Mouse (Mus musculus): Measurements from ENCODE around the gene Stub1. TPM values are rescaled to one million over a fixed set of nuclear protein-coding genes. Genes with fewer than 3 reads are reported as not detected.

The Stub1 gene
- polyA plus RNA-seq, 1 experiment from 2014 or later = 345 TPM

DNA sequence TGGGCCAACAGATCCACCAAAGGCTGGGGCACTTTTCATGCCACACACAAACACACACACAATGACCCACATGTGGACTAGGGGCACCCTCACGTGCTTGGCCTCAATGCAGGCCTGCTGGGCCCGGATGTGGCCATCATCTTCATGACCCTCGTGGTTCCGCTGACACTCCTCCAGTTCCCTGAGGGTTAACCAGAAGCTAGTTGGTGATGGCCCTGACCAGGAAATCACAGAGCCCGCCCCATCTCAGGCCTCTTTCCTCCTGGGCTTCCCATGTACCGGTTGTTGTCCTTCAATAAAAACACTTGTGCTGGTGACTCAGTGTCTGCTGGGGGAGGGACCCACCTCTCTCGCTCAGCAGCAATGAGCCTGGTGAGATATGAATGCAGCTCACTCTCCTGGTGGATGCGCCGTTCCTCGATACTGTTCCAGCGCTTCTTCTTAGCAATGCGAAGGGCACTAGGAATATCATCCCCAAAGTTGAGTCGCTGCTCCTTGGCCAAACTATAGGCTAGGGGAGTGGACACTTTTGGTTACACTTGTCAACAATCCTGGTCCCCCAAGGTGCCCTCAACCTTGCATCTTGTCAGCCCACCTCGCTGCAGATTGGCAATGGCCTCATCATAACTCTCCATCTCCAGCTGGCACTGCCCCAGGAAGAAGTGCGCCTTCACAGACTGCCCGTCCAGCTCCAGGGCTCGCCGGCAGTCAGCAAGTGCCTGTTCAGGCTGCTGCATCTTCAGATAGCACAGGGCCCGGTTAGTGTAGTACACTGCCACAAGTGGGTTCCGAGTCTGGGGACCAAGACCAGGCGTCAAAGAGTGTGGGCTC, 1.5 kb downstream of the Stub1 start:
- peaks cover 51% of the 10 kb centered on the region for H3K4me1 ChIP-seq (replicated peaks; ENCODE audit: control insufficient read depth, insufficient read depth, low read length)
- peaks cover 40% of the 10 kb centered on the region for H3K36me3 ChIP-seq (ENCODE audit: control insufficient read depth, insufficient read depth, low read length)
- H3K9me3 ChIP-seq (ENCODE audit: control insufficient read depth, low read length) = no peaks in the 10 kb centered on the region
- no peak for ATAC-seq (replicated peaks; ENCODE audit: low FRiP score, low TSS enrichment, low read depth)
- DNase-seq (ENCODE audit: low spot score) = no peak
- H3K27me3 ChIP-seq (replicated peaks; ENCODE audit: control insufficient read depth, insufficient read depth, low read length) = no peaks in the 10 kb centered on the region
- 52% methylated on average over 21 of the region's 21 CpGs for WGBS
- H3K4me3 ChIP-seq (ENCODE audit: low read depth, low read length) = peak overlapping the region; percentile 61
- H3K4me2 ChIP-seq (ENCODE audit: low read length) = peak overlapping the region; percentile 97
- peak overlapping the region; percentile 94 for H3K27ac ChIP-seq (ENCODE audit: low read depth)
- H3K9ac ChIP-seq (ENCODE audit: low read length) = peak overlapping the region; percentile 68

DNA sequence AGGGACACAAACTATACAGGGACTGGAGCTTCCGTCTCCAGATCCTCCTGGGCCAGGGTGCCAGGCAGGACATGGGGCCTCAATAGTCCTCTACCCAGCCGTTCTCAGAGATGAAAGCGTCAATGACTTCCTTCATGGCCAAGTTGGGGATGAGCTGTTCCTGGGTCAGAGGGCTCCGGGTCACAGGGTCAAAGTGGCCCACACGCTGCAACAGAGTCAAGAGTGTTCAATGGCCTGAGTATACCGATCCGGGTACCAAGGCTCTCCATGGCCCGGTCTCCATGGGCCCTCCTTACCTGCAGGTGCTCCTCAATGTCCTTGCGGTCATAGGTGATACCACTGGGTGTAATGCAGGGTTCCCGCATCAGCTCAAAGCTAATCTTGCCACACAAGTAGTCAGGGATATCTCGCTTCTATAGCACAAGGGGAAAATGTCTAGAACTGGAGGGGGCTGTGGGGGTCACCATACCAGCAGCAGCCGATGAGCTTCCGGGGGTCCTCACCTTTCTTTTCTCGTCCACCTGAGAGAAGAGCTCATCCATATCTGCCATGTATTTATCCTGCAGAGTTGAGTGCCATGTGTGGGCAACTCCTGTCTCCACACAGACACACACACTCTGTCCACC, 2.3 kb downstream of the Stub1 start:
- Histone ChIP-seq H3K9me3 (ENCODE audit: control insufficient read depth, low read length) (no peaks in the 10 kb centered on the region), H3K36me3 (ENCODE audit: control insufficient read depth, insufficient read depth, low read length) (peaks cover 46% of the 10 kb centered on the region), H3K9ac (ENCODE audit: low read length) (no peak overlapping the region), H3K4me3 (ENCODE audit: low read depth, low read length) (no peak overlapping the region), H3K27me3 (replicated peaks; ENCODE audit: control insufficient read depth, insufficient read depth, low read length) (no peaks in the 10 kb centered on the region), H3K27ac (ENCODE audit: low read depth) (no peak overlapping the region), H3K4me2 (ENCODE audit: low read length) (peak overlapping the region; percentile 97; the same call in 1 of the 2 replicates), H3K4me1 (replicated peaks; ENCODE audit: control insufficient read depth, insufficient read depth, low read length) (peaks cover 44% of the 10 kb centered on the region)
- no peak for ATAC-seq (replicated peaks; ENCODE audit: low FRiP score, low TSS enrichment, low read depth)
- DNase-seq (ENCODE audit: low spot score) = no peak
- 84% methylated on average over 14 of the region's 14 CpGs for WGBS

DNA sequence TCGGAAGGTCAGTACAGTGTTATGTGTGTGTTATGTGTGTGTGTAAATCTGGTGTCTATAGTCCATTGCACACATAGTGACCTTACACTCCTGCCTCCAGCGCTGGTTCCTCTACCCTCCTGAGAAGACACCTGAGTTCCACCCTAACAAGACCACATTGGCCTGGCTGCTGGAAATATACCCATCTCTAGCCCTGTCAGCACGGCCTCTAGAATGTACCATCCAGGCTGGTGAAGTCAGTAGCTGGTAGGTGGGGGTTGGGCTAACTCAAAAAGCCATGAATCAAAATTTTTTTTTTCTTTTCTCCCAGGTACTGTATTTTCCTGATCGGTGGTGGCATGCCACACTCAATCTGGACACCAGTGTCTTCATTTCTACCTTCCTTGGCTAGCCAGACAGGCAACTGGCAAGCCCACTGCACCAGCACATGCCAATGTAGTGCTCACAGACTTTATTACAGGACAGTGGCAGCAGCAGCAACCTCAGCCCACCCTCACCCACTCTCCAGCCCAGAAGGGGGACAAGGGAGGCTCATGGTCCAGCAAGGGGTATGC, 2.9 kb downstream of the Stub1 start:
- Histone ChIP-seq H3K27me3 (replicated peaks; ENCODE audit: control insufficient read depth, insufficient read depth, low read length) (no peaks in the 10 kb centered on the region), H3K4me1 (replicated peaks; ENCODE audit: control insufficient read depth, insufficient read depth, low read length) (peaks cover 44% of the 10 kb centered on the region), H3K9me3 (ENCODE audit: control insufficient read depth, low read length) (no peaks in the 10 kb centered on the region), H3K36me3 (ENCODE audit: control insufficient read depth, insufficient read depth, low read length) (peaks cover 49% of the 10 kb centered on the region), H3K4me2 (ENCODE audit: low read length) (peak overlapping the region; percentile 85), H3K27ac (ENCODE audit: low read depth) (no peak overlapping the region), H3K4me3 (ENCODE audit: low read depth, low read length) (no peak overlapping the region), H3K9ac (ENCODE audit: low read length) (no peak overlapping the region; the same call in 1 of the 2 replicates)
- ATAC-seq (replicated peaks; ENCODE audit: low FRiP score, low TSS enrichment, low read depth) (no peak), DNase-seq (ENCODE audit: low spot score) (no peak)
- 77% methylated on average over 4 of the region's 4 CpGs for WGBS

DNA sequence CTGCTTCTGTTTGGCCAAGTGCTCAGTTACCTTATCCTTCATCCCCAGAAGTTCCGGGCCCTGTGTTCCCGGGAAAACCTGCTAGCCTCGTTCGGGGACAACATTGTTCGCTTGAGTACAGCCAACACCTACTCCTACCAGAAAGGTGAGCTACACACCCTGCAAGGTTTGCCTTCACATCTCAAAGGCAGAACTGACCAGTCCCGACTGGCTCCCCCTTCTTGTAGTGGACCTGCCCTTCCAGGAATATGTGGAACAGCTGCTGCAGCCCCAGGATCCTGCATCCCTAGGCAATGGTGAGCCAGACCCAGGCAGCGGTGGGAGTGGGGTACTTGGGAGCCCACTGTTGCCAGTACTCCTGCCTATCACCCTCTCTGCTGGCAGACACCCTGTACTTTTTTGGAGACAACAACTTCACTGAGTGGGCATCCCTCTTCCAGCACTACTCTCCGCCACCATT, 3.6 kb downstream of the Stub1 start:
- WGBS = 38% methylated on average over 8 of the region's 8 CpGs
- no peak for ATAC-seq (replicated peaks; ENCODE audit: low FRiP score, low TSS enrichment, low read depth)
- Histone ChIP-seq H3K4me2 (ENCODE audit: low read length) (peak overlapping the region; percentile 85), H3K4me3 (ENCODE audit: low read depth, low read length) (peak overlapping the region; percentile 69), H3K9ac (ENCODE audit: low read length) (peak overlapping the region; percentile 68), H3K9me3 (ENCODE audit: control insufficient read depth, low read length) (no peaks in the 10 kb centered on the region), H3K4me1 (replicated peaks; ENCODE audit: control insufficient read depth, insufficient read depth, low read length) (peaks cover 47% of the 10 kb centered on the region), H3K27me3 (replicated peaks; ENCODE audit: control insufficient read depth, insufficient read depth, low read length) (no peaks in the 10 kb centered on the region), H3K27ac (ENCODE audit: low read depth) (peak overlapping the region; percentile 82), H3K36me3 (ENCODE audit: control insufficient read depth, insufficient read depth, low read length) (peaks cover 45% of the 10 kb centered on the region)
- DNase-seq (ENCODE audit: low spot score) = no peak

DNA sequence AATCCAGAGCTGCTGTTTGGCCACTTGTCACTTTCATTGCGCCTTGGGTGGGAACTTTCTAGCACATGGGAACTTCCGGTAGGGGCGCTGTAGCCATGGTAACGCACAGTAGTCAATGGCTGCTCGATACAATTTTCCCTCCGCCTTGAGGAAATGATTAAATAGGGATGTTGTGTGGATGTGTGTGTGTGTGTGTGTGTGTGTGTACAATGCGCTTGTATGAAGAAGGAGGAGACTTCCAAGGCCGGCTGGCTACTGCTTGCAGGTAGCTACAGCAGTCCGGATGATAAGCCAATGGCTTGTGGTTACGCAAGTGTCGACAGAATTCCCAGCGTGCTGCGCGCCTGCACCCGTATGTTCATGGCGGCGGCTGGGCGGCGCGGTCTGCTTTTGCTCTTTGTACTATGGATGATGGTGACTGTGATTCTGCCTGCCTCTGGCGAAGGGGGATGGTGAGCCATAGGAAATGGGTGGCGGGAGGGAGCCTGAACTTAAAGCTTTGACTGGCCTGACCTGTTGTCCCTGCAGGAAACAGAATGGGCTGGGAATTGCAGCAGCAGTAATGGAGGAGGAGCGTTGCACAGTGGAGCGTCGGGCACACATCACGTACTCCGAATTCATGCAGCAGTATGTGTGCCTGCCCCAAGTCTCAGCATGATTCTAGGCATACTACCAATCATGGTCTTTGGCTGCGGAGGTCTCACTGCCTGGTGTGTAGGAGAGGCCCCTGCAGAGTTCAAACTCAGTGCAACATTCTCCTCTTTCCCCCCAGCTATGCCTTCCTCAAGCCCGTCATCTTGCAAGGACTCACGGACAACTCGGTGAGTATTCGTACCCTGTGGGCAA, 4.3 kb downstream of the Stub1 start, which contains the start of gene Jmjd8:
Gene Jmjd8 (plus strand): TSS at position 156 of the 846 bp plus-strand sequence.
- peaks cover 47% of the 10 kb centered on the region for H3K4me1 ChIP-seq (replicated peaks; ENCODE audit: control insufficient read depth, insufficient read depth, low read length)
- DNase-seq (ENCODE audit: low spot score) = peak; percentile 90
- H3K27me3 ChIP-seq (replicated peaks; ENCODE audit: control insufficient read depth, insufficient read depth, low read length) = no peaks in the 10 kb centered on the region
- whole genome bisulfite sequencing = 1% methylated on average over 32 of the region's 32 CpGs
- H3K9ac ChIP-seq (ENCODE audit: low read length) = peak within 1 kb of the TSS; percentile 68
- peak within 1 kb of the TSS; percentile 69 for H3K4me3 ChIP-seq (ENCODE audit: low read depth, low read length)
- H3K36me3 ChIP-seq (ENCODE audit: control insufficient read depth, insufficient read depth, low read length) = peaks cover 45% of the 10 kb centered on the region
- no peaks in the 10 kb centered on the region for H3K9me3 ChIP-seq (ENCODE audit: control insufficient read depth, low read length)
- peak within 1 kb of the TSS; percentile 85 for H3K4me2 ChIP-seq (ENCODE audit: low read length)
- peak within 1 kb of the TSS; percentile 82 for H3K27ac ChIP-seq (ENCODE audit: low read depth)
- ATAC-seq (replicated peaks; ENCODE audit: low FRiP score, low TSS enrichment, low read depth) = peak; percentile 32

DNA sequence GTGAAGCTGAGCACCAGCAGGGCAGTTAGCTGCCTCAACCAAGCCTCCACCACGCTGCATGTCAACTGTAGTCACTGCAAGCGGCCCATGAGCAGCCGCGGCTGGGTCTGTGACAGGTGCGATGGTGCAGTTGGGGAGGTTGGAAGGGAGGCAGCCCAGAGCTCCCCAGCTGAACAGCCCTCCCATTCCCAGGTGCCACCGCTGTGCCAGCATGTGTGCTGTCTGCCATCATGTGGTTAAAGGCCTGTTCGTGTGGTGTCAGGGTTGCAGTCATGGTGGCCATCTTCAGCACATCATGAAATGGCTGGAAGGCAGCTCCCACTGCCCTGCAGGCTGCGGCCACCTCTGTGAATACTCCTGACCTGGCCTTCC, 5.0 kb downstream of the Stub1 start:
- Histone ChIP-seq H3K4me3 (ENCODE audit: low read depth, low read length) (peak overlapping the region; percentile 69), H3K27me3 (replicated peaks; ENCODE audit: control insufficient read depth, insufficient read depth, low read length) (no peaks in the 10 kb centered on the region), H3K4me2 (ENCODE audit: low read length) (peak overlapping the region; percentile 85), H3K36me3 (ENCODE audit: control insufficient read depth, insufficient read depth, low read length) (peaks cover 45% of the 10 kb centered on the region), H3K4me1 (replicated peaks; ENCODE audit: control insufficient read depth, insufficient read depth, low read length) (peaks cover 45% of the 10 kb centered on the region), H3K9ac (ENCODE audit: low read length) (no peak overlapping the region), H3K9me3 (ENCODE audit: control insufficient read depth, low read length) (no peaks in the 10 kb centered on the region), H3K27ac (ENCODE audit: low read depth) (peak overlapping the region; percentile 82)
- ATAC-seq (replicated peaks; ENCODE audit: low FRiP score, low TSS enrichment, low read depth) (no peak), DNase-seq (ENCODE audit: low spot score) (no peak)
- WGBS = 84% methylated on average over 8 of the region's 8 CpGs

DNA sequence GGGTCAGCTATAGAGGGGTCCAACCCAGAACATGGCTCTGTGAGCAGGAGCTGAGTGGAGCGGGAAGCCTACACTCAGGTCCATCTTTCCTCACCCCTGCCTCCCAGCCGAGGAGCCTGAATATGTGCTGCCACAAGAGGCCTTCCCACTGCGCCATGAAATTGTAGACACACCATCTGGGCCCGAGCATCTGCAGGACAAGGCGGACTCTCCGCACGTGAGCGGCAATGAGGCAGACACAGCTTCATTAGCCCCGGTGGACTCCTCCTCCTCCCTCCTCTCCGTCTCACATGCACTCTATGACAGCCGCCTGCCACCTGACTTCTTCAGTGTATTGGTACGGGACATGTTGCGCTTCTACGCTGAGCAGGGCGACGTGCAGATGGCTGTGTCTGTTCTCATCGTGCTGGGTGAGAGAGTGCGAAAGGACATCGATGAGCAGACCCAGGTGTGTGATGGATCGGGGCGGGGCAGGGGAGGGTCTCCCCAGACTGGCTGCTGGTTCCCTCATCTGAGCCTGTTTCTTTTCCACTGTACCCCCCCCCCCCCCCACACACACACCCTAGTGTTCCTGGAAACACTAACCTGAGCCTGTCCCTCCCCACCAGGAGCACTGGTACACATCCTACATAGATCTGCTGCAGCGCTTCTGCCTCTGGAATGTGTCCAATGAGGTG, 5.5 kb downstream of the Stub1 start:
- H3K4me3 ChIP-seq (ENCODE audit: low read depth, low read length) = no peak overlapping the region
- no peak overlapping the region for H3K4me2 ChIP-seq (ENCODE audit: low read length)
- DNase-seq (ENCODE audit: low spot score) (no peak), ATAC-seq (replicated peaks; ENCODE audit: low FRiP score, low TSS enrichment, low read depth) (no peak)
- H3K4me1 ChIP-seq (replicated peaks; ENCODE audit: control insufficient read depth, insufficient read depth, low read length) = peaks cover 45% of the 10 kb centered on the region
- no peaks in the 10 kb centered on the region for H3K9me3 ChIP-seq (ENCODE audit: control insufficient read depth, low read length)
- 96% methylated on average over 22 of the region's 22 CpGs for WGBS
- H3K27me3 ChIP-seq (replicated peaks; ENCODE audit: control insufficient read depth, insufficient read depth, low read length) = no peaks in the 10 kb centered on the region
- no peak overlapping the region for H3K27ac ChIP-seq (ENCODE audit: low read depth)
- H3K9ac ChIP-seq (ENCODE audit: low read length) = no peak overlapping the region
- peaks cover 45% of the 10 kb centered on the region for H3K36me3 ChIP-seq (ENCODE audit: control insufficient read depth, insufficient read depth, low read length)

DNA sequence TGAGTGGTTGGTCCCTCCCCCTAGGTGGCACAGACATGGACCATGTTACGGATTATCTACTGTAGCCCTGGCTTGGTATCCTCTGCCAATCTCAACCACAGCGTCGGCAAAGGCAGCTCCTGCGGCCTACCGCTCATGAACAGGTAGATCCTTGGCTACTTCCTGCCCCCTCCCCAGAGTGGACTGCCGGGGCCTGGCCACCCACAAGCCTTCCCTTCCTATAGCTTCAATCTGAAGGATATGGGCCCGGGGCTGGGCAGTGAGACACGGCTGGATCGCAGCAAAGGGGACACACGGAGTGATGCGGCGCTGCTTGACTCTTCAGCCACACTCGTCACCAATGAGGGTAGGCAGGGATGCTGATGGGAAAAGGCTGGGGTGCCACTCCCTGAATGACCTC, 6.2 kb downstream of the Stub1 start:
- ATAC-seq (replicated peaks; ENCODE audit: low FRiP score, low TSS enrichment, low read depth) (no peak), DNase-seq (ENCODE audit: low spot score) (no peak)
- peaks cover 45% of the 10 kb centered on the region for H3K36me3 ChIP-seq (ENCODE audit: control insufficient read depth, insufficient read depth, low read length)
- no peak overlapping the region for H3K9ac ChIP-seq (ENCODE audit: low read length)
- H3K9me3 ChIP-seq (ENCODE audit: control insufficient read depth, low read length) = no peaks in the 10 kb centered on the region
- H3K27me3 ChIP-seq (replicated peaks; ENCODE audit: control insufficient read depth, insufficient read depth, low read length) = no peaks in the 10 kb centered on the region
- H3K27ac ChIP-seq (ENCODE audit: low read depth) = no peak overlapping the region
- 93% methylated on average over 13 of the region's 13 CpGs for WGBS
- peaks cover 44% of the 10 kb centered on the region for H3K4me1 ChIP-seq (replicated peaks; ENCODE audit: control insufficient read depth, insufficient read depth, low read length)
- no peak overlapping the region for H3K4me2 ChIP-seq (ENCODE audit: low read length)
- H3K4me3 ChIP-seq (ENCODE audit: low read depth, low read length) = no peak overlapping the region

Measured in intestine, embryonic 14.5 days (tissue).